Mouse (Mus musculus) heart, embryonic 12.5 days (tissue): ENCODE results near the gene Lamc2. TPM values are rescaled to one million over a fixed set of nuclear protein-coding genes. Genes with fewer than 3 reads are reported as not detected.

Experiments
- ATAC-seq: fragments of 200-750 bp; cut with Nextera tagmentation; 2 replicates; pipeline ENCODE4 v1.8.0; 2017; ENCODE audit warnings: moderate TSS enrichment, moderate library complexity; ENCODE audit not compliant: insufficient number of reproducible peaks, low FRiP score
- H3K27ac ChIP-seq: fragments of 300-500 bp; sonication (generic); 2 replicates; pipeline ENCODE4 v1.5.1; 2016; ENCODE audit warnings: mild to moderate bottlenecking, moderate library complexity; ENCODE audit not compliant: poor library complexity, severe bottlenecking
- H3K27me3 ChIP-seq: fragments of 300-500 bp; sonication (generic); replicated peaks from 2 replicates; pipeline ENCODE4 v1.6.1; 2016; ENCODE audit warnings: mild to moderate bottlenecking, moderate library complexity
- H3K36me3 ChIP-seq: fragments of 300-500 bp; sonication (generic); 2 replicates; pipeline ENCODE4 v1.6.1; 2016; ENCODE audit warnings: mild to moderate bottlenecking, moderate library complexity
- H3K4me1 ChIP-seq: fragments of 300-500 bp; sonication (generic); replicated peaks from 2 replicates; pipeline ENCODE4 v1.6.1; 2016; ENCODE audit warnings: mild to moderate bottlenecking
- H3K4me2 ChIP-seq: fragments of 300-500 bp; sonication (generic); 2 replicates; pipeline ENCODE4 v1.6.1; 2016; ENCODE audit warnings: mild to moderate bottlenecking, moderate library complexity
- H3K4me3 ChIP-seq: fragments of 300-500 bp; sonication (generic); 2 replicates; pipeline ENCODE4 v1.5.1; 2016; ENCODE audit warnings: mild to moderate bottlenecking
- H3K9ac ChIP-seq: fragments of 300-500 bp; sonication (generic); 2 replicates; pipeline ENCODE4 v1.6.1; 2016; ENCODE audit warnings: mild to moderate bottlenecking, moderate library complexity
- H3K9me3 ChIP-seq: fragments of 300-500 bp; sonication (generic); replicated peaks from 2 replicates; pipeline ENCODE4 v1.6.1; 2016; ENCODE audit warnings: mild to moderate bottlenecking, moderate library complexity
- WGBS: fragments of 180-500 bp; shearing (Covaris S2); methylation state at CpG from one replicate; pipeline ENCODE4 v1.1.7; 2016; 5-methylcytosine and 5-hydroxymethylcytosine counted together
- polyA plus RNA-seq: library from polyadenylated mRNA; unstranded; fragments of >200 nt; fragmentation: Nextera tagmentation; extraction: Ambion mirVana; gene quantifications from 2 replicates; pipeline ENCODE4 v1.2.1, GENCODE M21; 2016

Gene Lamc2
- polyA plus RNA-seq, 1 experiment from 2014 or later, result 9.8 TPM

- H3K9ac ChIP-seq, result no peak overlapping the region
- 0 out of 2 replicates have a peak, but pooled peaks cover 3% of the 10 kb centered on the region for H3K27me3 ChIP-seq
- WGBS, result 45% methylated on average over 12 of the region's 12 CpGs
- no peaks in the 10 kb centered on the region for H3K9me3 ChIP-seq
- no peak overlapping the region for H3K4me2 ChIP-seq
- no peak overlapping the region for H3K4me3 ChIP-seq
- no peak for ATAC-seq
- no peak overlapping the region for H3K27ac ChIP-seq
- H3K4me1 ChIP-seq, result peaks cover 32% of the 10 kb centered on the region
- no peaks in the 10 kb centered on the region for H3K36me3 ChIP-seq
These were observed 91.8 kb downstream of the Lamc2 start for GRCm38 (mm10) chr1:153094226-153095076.

- H3K27ac ChIP-seq, result no peak overlapping the region
- WGBS, result 59% methylated on average over 4 of the region's 4 CpGs
- H3K4me1 ChIP-seq, result peaks cover 24% of the 10 kb centered on the region
- H3K27me3 ChIP-seq, result 0 out of 2 replicates have a peak, but pooled peaks cover 3% of the 10 kb centered on the region
- no peak overlapping the region for H3K4me2 ChIP-seq
- H3K9me3 ChIP-seq, result no peaks in the 10 kb centered on the region
- no peak overlapping the region for H3K9ac ChIP-seq
- no peaks in the 10 kb centered on the region for H3K36me3 ChIP-seq
- H3K4me3 ChIP-seq, result no peak overlapping the region
- no peak for ATAC-seq
These were observed 92.7 kb downstream of the Lamc2 start for GRCm38 (mm10) chr1:153093581-153093980.

DNA sequence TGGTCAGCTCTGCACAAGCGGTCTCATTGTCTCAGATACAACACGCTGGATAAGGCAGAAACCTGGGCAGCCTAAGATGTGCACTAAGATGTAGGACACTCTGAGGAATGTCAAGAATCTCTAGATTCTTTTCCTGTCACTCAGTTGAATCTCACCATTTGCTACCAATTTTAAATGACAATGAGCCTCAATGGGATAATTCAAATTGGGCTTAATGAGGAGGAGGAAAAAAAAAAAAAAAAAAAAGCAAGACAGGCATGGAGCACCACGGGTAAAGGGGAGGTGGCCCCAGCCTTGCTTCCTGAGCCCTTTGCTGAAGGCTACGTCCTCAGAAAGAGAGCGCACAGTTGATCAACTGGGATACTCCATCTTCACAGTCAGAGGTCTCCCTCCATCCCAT lies 93.1 kb downstream of the Lamc2 start:
- WGBS, result 65% methylated on average over 5 of the region's 5 CpGs
- H3K9ac ChIP-seq, result no peak overlapping the region
- no peak overlapping the region for H3K4me3 ChIP-seq
- no peaks in the 10 kb centered on the region for H3K36me3 ChIP-seq
- no peak overlapping the region for H3K4me2 ChIP-seq
- peaks cover 20% of the 10 kb centered on the region for H3K4me1 ChIP-seq
- H3K27me3 ChIP-seq, result 0 out of 2 replicates have a peak, but pooled peaks cover 3% of the 10 kb centered on the region
- H3K9me3 ChIP-seq, result no peaks in the 10 kb centered on the region
- ATAC-seq, result no peak
- H3K27ac ChIP-seq, result no peak overlapping the region

- Histone ChIP-seq H3K27ac (no peak overlapping the region), H3K4me2 (peak overlapping the region; percentile 18; the same call in 1 of the 2 replicates), H3K4me3 (no peak overlapping the region), H3K36me3 (no peaks in the 10 kb centered on the region), H3K27me3 (0 out of 2 replicates have a peak, but pooled peaks cover 3% of the 10 kb centered on the region), H3K9me3 (no peaks in the 10 kb centered on the region), H3K4me1 (peaks cover 19% of the 10 kb centered on the region), H3K9ac (no peak overlapping the region)
- peak; percentile 26; the same call in 1 of the 2 replicates for ATAC-seq
- WGBS, result 47% methylated on average over 5 of the region's 5 CpGs
These were observed 93.8 kb downstream of the Lamc2 start for GRCm38 (mm10) chr1:153092237-153092975.

GRCm38 (mm10) chr1:153091438-153092236 lies 94.6 kb downstream of the Lamc2 start:
- H3K9me3 ChIP-seq, result no peaks in the 10 kb centered on the region
- no peak overlapping the region for H3K9ac ChIP-seq
- 20% methylated on average over 9 of the region's 9 CpGs for WGBS
- peaks cover 19% of the 10 kb centered on the region for H3K4me1 ChIP-seq
- no peaks in the 10 kb centered on the region for H3K36me3 ChIP-seq
- no peak overlapping the region for H3K4me3 ChIP-seq
- 0 out of 2 replicates have a peak, but pooled peaks cover 3% of the 10 kb centered on the region for H3K27me3 ChIP-seq
- ATAC-seq, result no peak; the same call in 1 of the 2 replicates
- H3K4me2 ChIP-seq, result peak overlapping the region; percentile 18; the same call in 1 of the 2 replicates
- H3K27ac ChIP-seq, result 0 out of 2 replicates have a peak overlapping the region, but pooled peaks have one; percentile 12

DNA sequence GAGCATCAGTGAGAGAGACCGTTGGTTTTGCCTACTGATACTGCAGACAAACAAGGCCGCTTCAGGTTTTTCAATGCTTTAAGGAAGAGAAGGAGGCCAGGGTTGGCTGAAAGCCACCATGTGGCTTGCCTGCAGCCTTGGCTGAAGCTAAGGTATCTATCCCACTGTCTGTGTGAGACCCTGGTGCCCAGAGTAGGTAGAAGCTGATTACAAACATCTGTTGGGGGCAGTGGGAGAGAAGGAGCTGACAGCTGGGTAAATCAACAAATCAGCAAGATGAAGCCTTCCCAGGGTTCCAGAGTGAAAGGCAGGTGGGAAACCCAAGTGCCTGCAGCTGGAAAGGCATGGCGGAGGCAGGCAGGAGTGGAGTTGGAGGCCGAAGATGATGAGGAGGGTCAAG lies 95.4 kb downstream of the Lamc2 start:
- no peaks in the 10 kb centered on the region for H3K36me3 ChIP-seq
- no peak for ATAC-seq
- H3K4me1 ChIP-seq, result peaks cover 14% of the 10 kb centered on the region
- no peak overlapping the region for H3K27ac ChIP-seq
- H3K9me3 ChIP-seq, result no peaks in the 10 kb centered on the region
- H3K9ac ChIP-seq, result no peak overlapping the region
- WGBS, result 61% methylated on average over 4 of the region's 4 CpGs
- H3K4me3 ChIP-seq, result no peak overlapping the region
- 0 out of 2 replicates have a peak, but pooled peaks cover 3% of the 10 kb centered on the region for H3K27me3 ChIP-seq
- H3K4me2 ChIP-seq, result no peak overlapping the region

DNA sequence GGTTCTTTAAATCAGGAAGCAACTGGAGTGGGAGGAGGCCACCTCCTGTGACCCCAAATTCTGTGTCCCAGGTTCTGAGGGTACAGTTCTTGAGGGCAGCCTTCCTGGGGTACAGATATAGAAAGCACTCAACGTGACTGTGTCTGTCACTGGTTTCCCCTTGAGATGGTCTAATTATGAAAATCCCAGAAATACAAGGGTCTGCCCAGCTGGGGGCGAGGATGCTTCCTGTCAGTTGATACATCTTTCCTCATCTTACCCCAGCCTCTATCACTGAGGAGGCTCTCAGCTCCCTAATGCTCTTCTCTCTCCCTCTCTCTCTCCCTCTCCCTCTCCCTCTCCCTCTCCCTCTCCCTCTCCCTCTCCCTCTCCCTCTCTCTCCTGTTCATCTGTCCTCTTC lies 96.2 kb downstream of the Lamc2 start:
- Histone ChIP-seq H3K27ac (no peak overlapping the region), H3K4me3 (no peak overlapping the region), H3K9ac (no peak overlapping the region), H3K27me3 (0 out of 2 replicates have a peak, but pooled peaks cover 3% of the 10 kb centered on the region), H3K4me1 (peaks cover 16% of the 10 kb centered on the region), H3K36me3 (no peaks in the 10 kb centered on the region), H3K9me3 (no peaks in the 10 kb centered on the region), H3K4me2 (no peak overlapping the region)
- WGBS, result 89% methylated on average over 2 of the region's 2 CpGs
- ATAC-seq, result no peak

DNA sequence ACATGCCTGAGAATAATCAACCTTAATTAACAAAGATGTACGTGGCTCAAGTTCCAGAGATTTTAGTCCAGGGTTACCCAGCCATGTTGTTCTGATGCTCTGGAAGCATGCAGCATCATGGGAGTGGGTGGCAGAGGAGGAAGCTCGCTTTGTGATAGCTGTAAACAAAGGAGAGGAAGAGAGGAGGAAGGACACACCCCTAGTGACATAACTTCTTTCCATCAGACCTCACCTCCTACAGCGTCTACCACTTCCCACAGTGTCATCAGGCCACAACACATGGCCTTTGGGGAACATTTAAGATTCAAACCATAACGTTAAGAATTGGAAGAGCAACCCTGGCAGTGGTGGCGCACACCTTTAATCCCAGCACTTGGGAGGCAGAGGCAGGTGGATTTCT lies 98.5 kb downstream of the Lamc2 start:
- Histone ChIP-seq H3K36me3 (no peaks in the 10 kb centered on the region), H3K4me3 (no peak overlapping the region), H3K9ac (no peak overlapping the region), H3K27me3 (0 out of 2 replicates have a peak, but pooled peaks cover 3% of the 10 kb centered on the region), H3K4me1 (peaks cover 27% of the 10 kb centered on the region), H3K4me2 (no peak overlapping the region), H3K27ac (no peak overlapping the region), H3K9me3 (no peaks in the 10 kb centered on the region)
- no peak for ATAC-seq
- 73% methylated on average over 5 of the region's 5 CpGs for WGBS

- Histone ChIP-seq H3K4me2 (no peak overlapping the region), H3K36me3 (no peaks in the 10 kb centered on the region), H3K9me3 (no peaks in the 10 kb centered on the region), H3K9ac (no peak overlapping the region), H3K4me1 (peaks cover 14% of the 10 kb centered on the region), H3K4me3 (no peak overlapping the region), H3K27me3 (no peaks in the 10 kb centered on the region), H3K27ac (no peak overlapping the region)
- WGBS, result 68% methylated on average over 5 of the region's 5 CpGs
- ATAC-seq, result 0 out of 2 replicates have a peak, but pooled peaks have one; percentile 18
These were observed 101.0 kb downstream of the Lamc2 start for GRCm38 (mm10) chr1:153085198-153085597.

- Histone ChIP-seq H3K4me3 (no peak overlapping the region), H3K9ac (no peak overlapping the region), H3K9me3 (no peaks in the 10 kb centered on the region), H3K27me3 (no peaks in the 10 kb centered on the region), H3K4me1 (peaks cover 14% of the 10 kb centered on the region), H3K36me3 (no peaks in the 10 kb centered on the region), H3K27ac (peak overlapping the region; percentile 64; the same call in 1 of the 2 replicates), H3K4me2 (no peak overlapping the region)
- 16% methylated on average over 6 of the region's 6 CpGs for WGBS
- ATAC-seq, result 0 out of 2 replicates have a peak, but pooled peaks have one; percentile 36
These were observed 102.1 kb downstream of the Lamc2 start for GRCm38 (mm10) chr1:153084191-153084590.
